Mouse (Mus musculus) myocyte (in vitro differentiated cells): ENCODE data around the gene Rhbdf1.

ENCODE experiments used
- CEBPB ChIP-seq: IDR thresholded peaks from 2 replicates; pipeline ENCODE4 v1.6.1; 2011; ENCODE audit warnings: mild to moderate bottlenecking, moderate library complexity; ENCODE audit not compliant: poor library complexity, insufficient read depth, severe bottlenecking
- E2F4 ChIP-seq: IDR thresholded peaks from one replicate; pipeline ENCODE4 v1.6.1; 2011; ENCODE audit warnings: mild to moderate bottlenecking, control low read depth, moderate library complexity; ENCODE audit not compliant: insufficient read depth
- MAX ChIP-seq: IDR thresholded peaks from one replicate; pipeline ENCODE4 v1.6.1; 2011; ENCODE audit warnings: low read depth, mild to moderate bottlenecking, control low read depth
- MYOG ChIP-seq, 3 experiments: IDR thresholded peaks; one replicate each; pipeline ENCODE4 v1.6.1; 2011; ENCODE audit warnings: control low read depth in 2 of 3, low read depth in 2 of 3, mild to moderate bottlenecking in 2 of 3; ENCODE audit not compliant: insufficient read length in 2 of 3, control insufficient read depth in 1 of 3, insufficient read depth in 1 of 3
- POLR2A ChIP-seq: IDR thresholded peaks from one replicate; pipeline ENCODE4 v1.6.1; 2011; ENCODE audit warnings: low read depth, mild to moderate bottlenecking, control low read depth, moderate library complexity; ENCODE audit not compliant: insufficient read length
- POLR2AphosphoS2 ChIP-seq: IDR thresholded peaks from one replicate; pipeline ENCODE4 v1.6.1; 2011; ENCODE audit warnings: low read depth, control low read depth; ENCODE audit not compliant: insufficient read length
- USF1 ChIP-seq: IDR thresholded peaks from one replicate; pipeline ENCODE4 v1.6.1; 2011; ENCODE audit warnings: low read depth, mild to moderate bottlenecking, control low read depth, moderate library complexity

GRCm38 (mm10) chr11:32244064-32244463 lies 22.0 kb upstream of the Rhbdf1 start:
- no peak for TF ChIP-seq USF1
- no peak for TF ChIP-seq POLR2A
- TF ChIP-seq MAX = no peak
- no peak for TF ChIP-seq E2F4
- no peak for TF ChIP-seq CEBPB
- no peak for TF ChIP-seq MYOG (IDR thresholded peaks at IDR 0.05; ENCODE audit: control insufficient read depth in 1 of 3, insufficient read depth in 1 of 3, insufficient read length in 2 of 3, low read depth in 2 of 3)
- TF ChIP-seq POLR2AphosphoS2 = no peak
